16 mouse cellular contexts compared by ENCODE assay signal in the genomic region with DNA sequence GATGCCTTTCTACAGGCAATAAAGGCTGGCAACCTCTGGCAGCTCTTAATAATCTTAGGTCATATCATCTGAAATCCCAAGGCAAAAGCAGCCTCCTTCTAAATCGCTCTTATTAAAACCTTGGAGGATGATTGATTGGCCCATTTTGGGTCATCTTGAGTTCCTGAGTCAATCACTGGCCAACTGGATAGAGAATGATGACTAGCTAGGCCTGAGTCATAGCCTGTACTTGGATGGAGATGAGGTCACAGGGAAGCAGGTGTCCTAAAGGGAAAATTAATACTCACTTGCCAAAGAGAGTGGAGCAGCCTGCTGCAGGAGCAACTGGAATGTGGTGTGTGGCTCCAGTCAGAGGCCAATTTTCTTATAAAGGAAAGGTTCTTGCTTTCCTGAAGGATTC.
DNase-seq lines count a peak whose midpoint lies in the region; ATAC-seq lines count a peak whose summit lies in the region.
"Had no signal": no experiment of that assay in that cellular context is flagged by ENCODE, and none has a peak within 500 bp of the region (broad histone marks: within the 10 kb centered on the region; RNA-seq: fewer than 3 reads in every experiment).

No protein-coding gene starts in this region.

- ATAC-seq in megakaryocyte progenitor cell, adult 5-6 weeks (replicated peaks; ENCODE audit: poor library complexity) = no peak
- ATAC-seq: forebrain, embryonic 15.5 days had no signal

- peak; percentile 39 for DNase-seq in adrenal gland, adult 8-10 months
- DNase-seq in adrenal gland, postnatal 10 days = no peak
- DNase-seq in 3T3-L1 (ENCODE audit: low read depth, low spot score) = peak; percentile 59
- DNase-seq in NIH3T3 (ENCODE audit: low read depth) = peak; percentile 34
- no peak for DNase-seq in thymus, postnatal 36 days
- DNase-seq: adrenal gland, postnatal 25 days; B cell, adult 2 months; cerebellum, adult 11-12 months; cerebellum, adult 9-10 months; cerebellum, postnatal 25 days; gastrocnemius, postnatal 14 days; heart, adult 2 months; heart, postnatal 14 days; kidney, adult 18-20 months had no signal

Comparison
In these comparisons a context has a peak if more than half of its experiments do, and no peak if none do; other contexts are left out.
1. DNase-seq: peak in adrenal gland, adult 8-10 months (single experiment), 3T3-L1 (single experiment) and NIH3T3 (single experiment); none in adrenal gland, postnatal 10 days (single experiment) and thymus, postnatal 36 days (0 of 2).